In genomic region chr8:70696946-70697345, GRCm38 (mm10) we compare ENCODE assay signal across 9 mouse cellular contexts. TPM values are rescaled to one million over a fixed set of nuclear protein-coding genes. Genes with fewer than 3 reads are reported as not detected.
DNase-seq lines count a peak whose midpoint lies in the region; ATAC-seq and TF ChIP-seq lines count a peak whose summit lies in the region.
"Had no signal": no experiment of that assay in that cellular context is flagged by ENCODE, and none has a peak within 500 bp of the region (broad histone marks: within the 10 kb centered on the region; RNA-seq: fewer than 3 reads in every experiment).

No protein-coding gene starts in this region.

- peak overlapping the region; percentile 62 for H3K4me2 ChIP-seq in heart, embryonic 16.5 days (ENCODE audit: low read depth, low read length)

- H3K9me3 ChIP-seq in G1E (replicated peaks) = no peaks in the 10 kb centered on the region
- H3K9me3 ChIP-seq in heart, embryonic 16.5 days (replicated peaks; ENCODE audit: control insufficient read depth, low read length) = no peaks in the 10 kb centered on the region
- H3K9me3 ChIP-seq in midbrain, embryonic 10.5 days (replicated peaks) = no peaks in the 10 kb centered on the region

- DNase-seq in kidney, adult 2 months = peak; percentile 25
- DNase-seq in kidney, postnatal 4 days = no peak
- DNase-seq in G1E (ENCODE audit: low spot score) = no peak
- no peak for DNase-seq in midbrain, embryonic 10.5 days (ENCODE audit: low spot score)
- no peak for DNase-seq in right cerebral cortex, postnatal 10 days (ENCODE audit: low spot score in 2 of 2)
- no peak for DNase-seq in ovary, postnatal 14 days (ENCODE audit: low spot score)
- no peak for DNase-seq in testis, postnatal 10 days (ENCODE audit: low spot score)

- H3K4me1 ChIP-seq in kidney, adult 2 months (ENCODE audit: control insufficient read depth, insufficient read depth, low read length) = peaks cover 34% of the 10 kb centered on the region
- peaks cover 71% of the 10 kb centered on the region for H3K4me1 ChIP-seq in G1E (ENCODE audit: insufficient read depth, low read depth, low read length)
- peaks cover 49% of the 10 kb centered on the region for H3K4me1 ChIP-seq in heart, embryonic 16.5 days (ENCODE audit: control insufficient read depth, insufficient read depth, low read length)
- peaks cover 65% of the 10 kb centered on the region for H3K4me1 ChIP-seq in midbrain, embryonic 10.5 days

- TF ChIP-seq POLR2A in kidney, adult 2 months (IDR thresholded peaks at IDR 0.05; ENCODE audit: low read depth, low read length) = no peak

- no peak overlapping the region for H3K4me3 ChIP-seq in kidney, adult 2 months (ENCODE audit: insufficient read depth, low read depth, low read length)
- peak overlapping the region; percentile 63; the same call in 1 of the 2 replicates for H3K4me3 ChIP-seq in G1E (ENCODE audit: low read depth, low read length)
- H3K4me3 ChIP-seq in heart, embryonic 16.5 days (ENCODE audit: low read length) = no peak overlapping the region; the same call in 1 of the 2 replicates
- H3K4me3 ChIP-seq in midbrain, embryonic 10.5 days = peak overlapping the region; percentile 45

- no peaks in the 10 kb centered on the region for H3K36me3 ChIP-seq in kidney, adult 2 months (ENCODE audit: control insufficient read depth, insufficient read depth, low read length)
- H3K36me3 ChIP-seq in G1E (replicated peaks) = peaks cover 7% of the 10 kb centered on the region
- 0 out of 2 replicates have a peak, but pooled peaks cover 2% of the 10 kb centered on the region for H3K36me3 ChIP-seq in heart, embryonic 16.5 days (ENCODE audit: control insufficient read depth, insufficient read depth)
- peaks cover 7% of the 10 kb centered on the region for H3K36me3 ChIP-seq in midbrain, embryonic 10.5 days

- ATAC-seq in G1E (ENCODE audit: extremely low read depth, insufficient number of reproducible peaks, low FRiP score, poor library complexity, severe bottlenecking) = no peak
- ATAC-seq in heart, embryonic 16.5 days (replicated peaks; ENCODE audit: extremely low read depth, insufficient read depth, low FRiP score) = no peak

- 42% methylated on average over 4 of the region's 4 CpGs for WGBS in kidney, adult 2 months
- WGBS in heart, embryonic 16.5 days = 42% methylated on average over 4 of the region's 4 CpGs
- WGBS in midbrain, embryonic 10.5 days = 62% methylated on average over 4 of the region's 4 CpGs

- H3K9ac ChIP-seq in heart, embryonic 16.5 days (ENCODE audit: low read length) = peak overlapping the region; percentile 74

- H3K27ac ChIP-seq in kidney, adult 2 months (ENCODE audit: insufficient read depth, low read depth, low read length) = peak overlapping the region; percentile 100
- H3K27ac ChIP-seq in heart, embryonic 16.5 days (ENCODE audit: low read length) = peak overlapping the region; percentile 97
- peak overlapping the region; percentile 87 for H3K27ac ChIP-seq in midbrain, embryonic 10.5 days (replicated peaks)

- no peaks in the 10 kb centered on the region for H3K27me3 ChIP-seq in kidney, adult 2 months (replicated peaks; ENCODE audit: control insufficient read depth, insufficient read depth, low read length)
- peaks cover 7% of the 10 kb centered on the region for H3K27me3 ChIP-seq in G1E (ENCODE audit: insufficient read depth, low read length)
- no peaks in the 10 kb centered on the region for H3K27me3 ChIP-seq in heart, embryonic 16.5 days (ENCODE audit: control insufficient read depth, insufficient read depth, low read length)
- H3K27me3 ChIP-seq in midbrain, embryonic 10.5 days (ENCODE audit: low read depth, poor library complexity, severe bottlenecking) = peaks cover 32% of the 10 kb centered on the region

- no peak for TF ChIP-seq CTCF in kidney, adult 2 months (conservative IDR thresholded peaks at IDR 0.05; ENCODE audit: insufficient read depth, insufficient read length, low read depth, low read length)
- no peak for TF ChIP-seq CTCF in G1E (IDR thresholded peaks at IDR 0.05; ENCODE audit: low read depth, low read length)

RNA-seq across cellular contexts. Expression of gene Jund, which starts 1.8 kb away (rescaled TPM):
- polyA plus RNA-seq in kidney, adult 2 months (2012; rRNA removed) = 158 and 201 TPM in 2 replicates
- total RNA-seq in G1E (2014; fragmentation: Nextera tagmentation) (60.3 and 72.4 TPM in 2 replicates), G1E (2017) (40.2 and 75.5 TPM in 2 replicates)
- 183 and 252 TPM in 2 replicates for polyA plus RNA-seq in G1E (2012)
- 58.7 and 59.3 TPM in 2 replicates for polyA plus RNA-seq in heart, embryonic 16.5 days (2015; fragmentation: Nextera tagmentation; extraction: Ambion mirVana)
- polyA plus RNA-seq in midbrain, embryonic 10.5 days (2016; fragmentation: Nextera tagmentation; extraction: Ambion mirVana) = 62.5 and 78.6 TPM in 2 replicates

RNA-seq across cellular contexts. Expression of gene Iqcn, which starts 6.3 kb away (rescaled TPM):
- polyA plus RNA-seq in kidney, adult 2 months (2012; rRNA removed) = 0.03 and 0.12 TPM in 2 replicates
- not detected in 2 replicates for total RNA-seq in G1E (2014; fragmentation: Nextera tagmentation)
- 0.05 and 0.06 TPM in 2 replicates for total RNA-seq in G1E (2017)
- polyA plus RNA-seq in G1E (2012) = 0.02 TPM in 1 of 2 replicates, not detected in the other
- polyA plus RNA-seq in heart, embryonic 16.5 days (2015; fragmentation: Nextera tagmentation; extraction: Ambion mirVana) = 0.05 TPM in 1 of 2 replicates, not detected in the other
- polyA plus RNA-seq in midbrain, embryonic 10.5 days (2016; fragmentation: Nextera tagmentation; extraction: Ambion mirVana) = not detected in 2 replicates

RNA-seq across cellular contexts. Expression of gene Gm3336, which starts 21.4 kb away (rescaled TPM):
- 0.61 and 0.99 TPM in 2 replicates for polyA plus RNA-seq in kidney, adult 2 months (2012; rRNA removed)
- total RNA-seq in G1E (2014; fragmentation: Nextera tagmentation) = 1.6 and 3.7 TPM in 2 replicates
- total RNA-seq in G1E (2017) = 0.93 and 2.8 TPM in 2 replicates
- polyA plus RNA-seq in G1E (2012) = 0.66 and 0.68 TPM in 2 replicates
- not detected in 2 replicates for polyA plus RNA-seq in heart, embryonic 16.5 days (2015; fragmentation: Nextera tagmentation; extraction: Ambion mirVana)
- polyA plus RNA-seq in midbrain, embryonic 10.5 days (2016; fragmentation: Nextera tagmentation; extraction: Ambion mirVana) = not detected in 2 replicates
- total RNA-seq: hematopoietic stem cell, adult 5-6 weeks had no signal

RNA-seq across cellular contexts. Expression of gene Lsm4, which starts 23.9 kb away (rescaled TPM):
- 106 and 120 TPM in 2 replicates for polyA plus RNA-seq in kidney, adult 2 months (2012; rRNA removed)
- 94.1 and 95.7 TPM in 2 replicates for total RNA-seq in G1E (2014; fragmentation: Nextera tagmentation)
- total RNA-seq in G1E (2017) = 151 and 174 TPM in 2 replicates
- 889 and 1,166 TPM in 2 replicates for polyA plus RNA-seq in G1E (2012)
- polyA plus RNA-seq in heart, embryonic 16.5 days (2015; fragmentation: Nextera tagmentation; extraction: Ambion mirVana) = 252 and 258 TPM in 2 replicates
- polyA plus RNA-seq in midbrain, embryonic 10.5 days (2016; fragmentation: Nextera tagmentation; extraction: Ambion mirVana) = 315 and 355 TPM in 2 replicates

RNA-seq across cellular contexts. Expression of gene Pde4c, which starts 26.6 kb away (rescaled TPM):
- 81.6 and 113 TPM in 2 replicates for polyA plus RNA-seq in kidney, adult 2 months (2012; rRNA removed)
- total RNA-seq in G1E (2014; fragmentation: Nextera tagmentation) (0.83 TPM in 1 of 2 replicates, not detected in the other), G1E (2017) (0.22 TPM in 1 of 2 replicates, not detected in the other)
- 0.41 and 0.95 TPM in 2 replicates for polyA plus RNA-seq in G1E (2012)
- polyA plus RNA-seq in heart, embryonic 16.5 days (2015; fragmentation: Nextera tagmentation; extraction: Ambion mirVana) = 0.38 and 0.55 TPM in 2 replicates
- polyA plus RNA-seq in midbrain, embryonic 10.5 days (2016; fragmentation: Nextera tagmentation; extraction: Ambion mirVana) = 0.72 and 0.78 TPM in 2 replicates

Comparison
In these comparisons a context has a peak if more than half of its experiments do, and no peak if none do; other contexts are left out.
1. H3K4me3 ChIP-seq: peak in G1E (single experiment) and midbrain, embryonic 10.5 days (single experiment); none in kidney, adult 2 months (single experiment) and heart, embryonic 16.5 days (single experiment).
2. Peak in every context shown above with its lines, with median percentiles within 50 percentile points of each other: H3K27ac ChIP-seq.